Mouse (Mus musculus) heart, adult 2 months (tissue): ENCODE measurements at regions not wholly inside any gene's neighbourhood (a gene's known extent, or its start where the extent isn't known, plus 50 kb on each side); places are given as distances from the start of the nearest gene placed in this dataset.

Experiments
- DNase-seq, 2 experiments: peaks; one replicate each; pipeline ENCODE4 v3.0.0; 2021
- H3K27ac ChIP-seq: fragments of 200-600 bp; 2 replicates; pipeline ENCODE4 v1.8.1; 2022
- H3K27me3 ChIP-seq: fragments of 200-500 bp; 2 replicates; pipeline ENCODE4 v1.6.1; 2012; ENCODE audit warnings: mild to moderate bottlenecking, low read length, inconsistent platforms, mixed read lengths; ENCODE audit not compliant: control insufficient read depth, insufficient read depth
- H3K36me3 ChIP-seq: fragments of 200-500 bp; 2 replicates; pipeline ENCODE4 v1.6.1; 2012; ENCODE audit warnings: low read length, inconsistent platforms; ENCODE audit not compliant: control insufficient read depth, insufficient read depth
- H3K4me1 ChIP-seq: fragments of 200-500 bp; 2 replicates; pipeline ENCODE4 v1.6.1; 2011; ENCODE audit warnings: low read length; ENCODE audit not compliant: control insufficient read depth, insufficient read depth
- H3K4me3 ChIP-seq: fragments of 200-600 bp; 2 replicates; pipeline ENCODE4 v1.8.1; 2022
- H3K79me2 ChIP-seq: fragments of 200-500 bp; replicated peaks from 2 replicates; pipeline ENCODE4 v1.6.1; 2012; ENCODE audit warnings: mild to moderate bottlenecking, inconsistent platforms, low read length, moderate library complexity, mixed read lengths; ENCODE audit not compliant: control insufficient read depth, insufficient read depth
- H3K9ac ChIP-seq: fragments of 200-500 bp; 2 replicates; pipeline ENCODE4 v1.6.1; 2012; ENCODE audit warnings: low read depth, mild to moderate bottlenecking, control low read depth, inconsistent platforms, low read length, mixed read lengths
- CTCF ChIP-seq: fragments of 200-600 bp; IDR thresholded peaks from 2 replicates; pipeline ENCODE4 v1.8.1; 2022; ENCODE audit warnings: antibody characterized with exemption, mild to moderate bottlenecking, moderate library complexity
- EP300 ChIP-seq: fragments of 200-500 bp; IDR thresholded peaks from 2 replicates; pipeline ENCODE4 v1.6.1; 2011; ENCODE audit warnings: low read depth, low read length, control low read depth; ENCODE audit not compliant: insufficient read depth
- POLR2A ChIP-seq: fragments of 200-500 bp; IDR thresholded peaks from 2 replicates; pipeline ENCODE4 v1.6.1; 2011; ENCODE audit warnings: mild to moderate bottlenecking, low read depth, low read length, control low read depth; ENCODE audit not compliant: insufficient read depth
- WGBS: fragments of 180-500 bp; shearing (Covaris S2); methylation state at CpG from one replicate; pipeline ENCODE4 v1.1.7; 2018; 5-methylcytosine and 5-hydroxymethylcytosine counted together
- intact Hi-C: fragments of 180-260 bp; cut with DNase I; formaldehyde crosslinking; loops from one replicate; pipeline ENCODE4 v1.15.1; 2025

DNA sequence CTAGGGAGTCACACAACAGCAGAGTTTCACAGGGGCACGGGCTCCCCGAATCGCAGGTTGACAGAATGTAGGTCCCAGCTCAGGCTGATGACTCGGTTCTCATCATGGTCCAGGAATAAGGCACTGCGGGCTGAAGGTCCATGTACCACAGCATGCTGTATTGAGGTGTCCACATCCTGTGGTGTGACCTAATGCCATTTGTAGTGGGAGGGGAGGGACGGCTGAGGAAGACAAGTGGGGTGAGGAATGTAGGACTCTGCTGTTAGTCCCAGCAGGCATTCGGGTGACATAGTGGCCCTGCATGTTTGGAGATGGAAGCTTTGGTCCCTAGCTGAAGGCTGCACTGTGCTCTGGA, 84.5 kb upstream of the Zc3h12a start:
- TF ChIP-seq POLR2A (no peak), EP300 (no peak), CTCF (no peak)
- Histone ChIP-seq H3K4me1 (no peaks in the 10 kb centered on the region), H3K36me3 (no peaks in the 10 kb centered on the region), H3K79me2 (no peaks in the 10 kb centered on the region), H3K27me3 (no peaks in the 10 kb centered on the region), H3K4me3 (no peak overlapping the region), H3K9ac (no peak overlapping the region), H3K27ac (no peak overlapping the region)
- WGBS: 18% methylated on average over 7 of the region's 7 CpGs
- no peak for DNase-seq
- intact Hi-C loops: no loop called here

- WGBS: 30% methylated on average over 4 of the region's 4 CpGs
- Histone ChIP-seq H3K27ac (no peak overlapping the region), H3K9ac (no peak overlapping the region), H3K4me3 (no peak overlapping the region), H3K27me3 (no peaks in the 10 kb centered on the region; the same call in 1 of the 2 replicates), H3K4me1 (no peaks in the 10 kb centered on the region), H3K79me2 (no peaks in the 10 kb centered on the region), H3K36me3 (no peaks in the 10 kb centered on the region)
- TF ChIP-seq EP300: no peak
- TF ChIP-seq CTCF: no peak
- TF ChIP-seq POLR2A: no peak
- intact Hi-C loops: no loop called here
- no peak for DNase-seq
These were observed 84.0 kb upstream of the Zc3h12a start for GRCm38 (mm10) chr4:125211459-125212175.

GRCm38 (mm10) chr4:125210719-125211118, 83.1 kb upstream of the Zc3h12a start:
- TF ChIP-seq POLR2A: no peak
- no peak for TF ChIP-seq CTCF
- no peak for TF ChIP-seq EP300
- WGBS: 74% methylated on average over 6 of the region's 6 CpGs
- H3K27ac ChIP-seq: no peak overlapping the region
- no peaks in the 10 kb centered on the region for H3K36me3 ChIP-seq
- no peak overlapping the region for H3K9ac ChIP-seq
- intact Hi-C loops: no loop called here
- no peaks in the 10 kb centered on the region for H3K79me2 ChIP-seq
- no peaks in the 10 kb centered on the region for H3K4me1 ChIP-seq
- DNase-seq: no peak
- no peak overlapping the region for H3K4me3 ChIP-seq
- no peaks in the 10 kb centered on the region; the same call in 1 of the 2 replicates for H3K27me3 ChIP-seq

DNA sequence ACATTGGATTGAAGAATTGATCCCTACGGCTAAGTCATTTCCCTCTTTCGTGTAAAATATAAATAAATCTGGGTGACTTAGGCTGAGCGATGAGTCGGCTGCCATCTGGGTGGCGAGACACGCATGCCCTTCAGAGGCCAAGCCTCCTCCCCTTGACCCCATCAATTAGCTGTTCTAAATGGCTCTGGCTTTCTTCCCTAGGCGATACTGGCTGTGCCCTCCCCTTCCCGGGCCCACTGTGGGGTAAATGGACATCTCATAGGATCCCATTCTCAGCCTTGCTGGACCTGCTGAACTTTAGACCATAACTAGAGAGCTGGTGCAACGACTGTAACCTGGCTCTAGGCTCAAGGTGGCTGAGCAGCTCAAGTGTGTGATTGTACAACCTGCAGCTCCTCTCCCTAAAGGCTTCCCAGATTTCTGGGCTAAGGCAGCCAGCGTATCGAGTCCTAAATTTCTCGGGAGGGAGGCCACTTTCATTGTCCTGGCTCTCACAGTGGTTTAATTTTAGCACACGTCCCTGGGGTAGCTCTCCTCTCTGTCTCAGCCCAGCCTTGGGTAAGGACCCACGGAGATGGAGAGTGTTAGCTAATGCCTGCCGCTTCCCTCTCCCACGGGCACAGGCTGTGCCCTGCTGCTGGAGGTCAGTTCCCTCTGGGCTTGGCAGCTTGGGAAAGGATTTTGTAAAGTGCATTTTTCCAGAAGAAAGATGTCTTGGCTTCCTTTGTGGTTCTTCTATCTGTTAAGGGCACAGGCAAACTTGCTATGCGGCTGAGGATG, 80.7 kb upstream of the Zc3h12a start:
- no peak overlapping the region for H3K4me3 ChIP-seq
- no peak for TF ChIP-seq CTCF
- no peak for TF ChIP-seq POLR2A
- TF ChIP-seq EP300: no peak
- intact Hi-C loops: no loop called here
- H3K79me2 ChIP-seq: no peaks in the 10 kb centered on the region
- no peak overlapping the region for H3K9ac ChIP-seq
- no peak for DNase-seq
- H3K4me1 ChIP-seq: no peaks in the 10 kb centered on the region
- H3K27me3 ChIP-seq: no peaks in the 10 kb centered on the region; the same call in 1 of the 2 replicates
- 61% methylated on average over 17 of the region's 17 CpGs for WGBS
- no peaks in the 10 kb centered on the region for H3K36me3 ChIP-seq
- no peak overlapping the region for H3K27ac ChIP-seq

GRCm38 (mm10) chr4:125203521-125203920, 75.9 kb upstream of the Zc3h12a start:
- 66% methylated on average over 8 of the region's 8 CpGs for WGBS
- H3K27ac ChIP-seq: no peak overlapping the region
- TF ChIP-seq EP300 (no peak), POLR2A (no peak), CTCF (no peak)
- DNase-seq: no peak
- H3K36me3 ChIP-seq: no peaks in the 10 kb centered on the region
- no peaks in the 10 kb centered on the region; the same call in 1 of the 2 replicates for H3K27me3 ChIP-seq
- no peaks in the 10 kb centered on the region for H3K79me2 ChIP-seq
- H3K9ac ChIP-seq: no peak overlapping the region
- intact Hi-C loops: no loop called here
- H3K4me1 ChIP-seq: no peaks in the 10 kb centered on the region
- H3K4me3 ChIP-seq: no peak overlapping the region

GRCm38 (mm10) chr4:125201638-125202325, 74.1 kb upstream of the Zc3h12a start:
- Histone ChIP-seq H3K27me3 (no peaks in the 10 kb centered on the region; the same call in 1 of the 2 replicates), H3K4me3 (no peak overlapping the region), H3K27ac (no peak overlapping the region), H3K4me1 (no peaks in the 10 kb centered on the region), H3K36me3 (no peaks in the 10 kb centered on the region), H3K79me2 (no peaks in the 10 kb centered on the region), H3K9ac (no peak overlapping the region)
- intact Hi-C loops: no loop called here
- no peak for DNase-seq
- TF ChIP-seq EP300 (no peak), POLR2A (no peak), CTCF (no peak)
- 49% methylated on average over 12 of the region's 12 CpGs for WGBS
